Mouse (Mus musculus): ENCODE measurements around the gene Tgif1. TPM values are rescaled to one million over a fixed set of nuclear protein-coding genes. Genes with fewer than 3 reads are reported as not detected.

The Tgif1 gene
- total and polyA plus RNA-seq, 2 experiments from 2014 or later, result 7.8 to 9.0 TPM

GRCm38 (mm10) chr17:70797773-70798045 is 55.6 kb downstream of the Tgif1 start:
- WGBS, result 80% methylated on average over 1 of the region's 1 CpGs
- DNase-seq (ENCODE audit: low spot score) (no peak), ATAC-seq (ENCODE audit: insufficient read depth, low read depth) (no peak)
- Histone ChIP-seq H3K9ac (replicated peaks; ENCODE audit: low read depth, low read length) (no peak overlapping the region), H3K4me3 (ENCODE audit: low read depth, low read length) (no peak overlapping the region), H3K27me3 (ENCODE audit: control insufficient read depth, insufficient read depth, low read length) (no peaks in the 10 kb centered on the region), H3K4me1 (ENCODE audit: control insufficient read depth, insufficient read depth) (no peaks in the 10 kb centered on the region), H3K36me3 (replicated peaks; ENCODE audit: control insufficient read depth, insufficient read depth, low read length) (no peaks in the 10 kb centered on the region), H3K4me2 (ENCODE audit: low read depth, low read length) (no peak overlapping the region), H3K9me3 (replicated peaks; ENCODE audit: control insufficient read depth, low read length) (no peaks in the 10 kb centered on the region), H3K27ac (ENCODE audit: low read depth) (no peak overlapping the region)
- TF ChIP-seq CTCF (IDR thresholded peaks at IDR 0.05; ENCODE audit: low read depth) (no peak), EP300 (IDR thresholded peaks at IDR 0.05; ENCODE audit: low read depth) (no peak)

DNA sequence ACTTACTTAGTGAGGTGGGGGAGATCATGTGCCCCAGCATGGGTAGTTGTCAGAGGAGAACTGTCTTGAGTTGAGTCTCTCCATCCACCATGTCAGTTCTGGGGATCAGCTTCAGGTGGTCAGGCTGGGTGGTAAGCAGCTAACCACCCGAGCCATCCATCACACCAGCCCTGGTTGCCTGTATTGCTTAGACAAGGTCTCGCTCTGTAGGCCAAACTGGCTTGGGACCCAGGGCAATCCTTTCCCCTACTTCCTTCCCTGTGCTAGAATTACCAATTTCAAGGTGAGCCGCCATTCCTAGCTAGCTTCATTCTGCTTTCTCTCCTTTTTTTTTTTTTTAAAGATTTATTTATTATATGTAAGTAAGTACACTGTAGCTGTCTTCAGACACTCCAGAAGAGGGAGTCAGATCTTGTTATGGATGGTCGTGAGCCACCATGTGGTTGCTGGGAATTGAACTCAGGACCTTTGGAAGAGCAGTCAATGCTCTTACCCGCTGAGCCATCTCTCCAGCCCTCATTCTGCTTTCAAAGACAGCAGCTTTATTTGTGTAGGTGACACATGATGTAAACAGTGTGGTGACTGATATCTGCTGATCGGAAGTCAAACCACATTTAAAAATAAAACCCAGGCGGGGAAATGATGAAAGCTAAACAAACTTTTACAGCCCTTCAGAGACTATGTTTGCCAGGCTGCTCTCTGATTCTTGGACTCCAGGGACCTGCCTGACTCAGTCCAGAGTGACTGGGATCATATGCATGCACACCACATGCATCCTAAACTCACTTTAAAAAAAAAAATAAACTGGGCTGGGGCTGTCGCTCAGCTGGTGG is 56.2 kb downstream of the Tgif1 start:
- Histone ChIP-seq H3K9me3 (replicated peaks; ENCODE audit: control insufficient read depth, low read length) (no peaks in the 10 kb centered on the region), H3K4me3 (ENCODE audit: low read depth, low read length) (no peak overlapping the region), H3K4me2 (ENCODE audit: low read depth, low read length) (no peak overlapping the region), H3K4me1 (ENCODE audit: control insufficient read depth, insufficient read depth) (no peaks in the 10 kb centered on the region), H3K27ac (ENCODE audit: low read depth) (no peak overlapping the region), H3K27me3 (ENCODE audit: control insufficient read depth, insufficient read depth, low read length) (no peaks in the 10 kb centered on the region), H3K36me3 (replicated peaks; ENCODE audit: control insufficient read depth, insufficient read depth, low read length) (no peaks in the 10 kb centered on the region), H3K9ac (replicated peaks; ENCODE audit: low read depth, low read length) (no peak overlapping the region)
- 69% methylated on average over 8 of the region's 8 CpGs for WGBS
- TF ChIP-seq CTCF (IDR thresholded peaks at IDR 0.05; ENCODE audit: low read depth), result no peak
- no peak for TF ChIP-seq EP300 (IDR thresholded peaks at IDR 0.05; ENCODE audit: low read depth)
- DNase-seq (ENCODE audit: low spot score), result no peak
- no peak for ATAC-seq (ENCODE audit: insufficient read depth, low read depth)

- Histone ChIP-seq H3K27me3 (ENCODE audit: control insufficient read depth, insufficient read depth, low read length) (no peaks in the 10 kb centered on the region), H3K9ac (replicated peaks; ENCODE audit: low read depth, low read length) (no peak overlapping the region), H3K4me3 (ENCODE audit: low read depth, low read length) (no peak overlapping the region), H3K36me3 (replicated peaks; ENCODE audit: control insufficient read depth, insufficient read depth, low read length) (no peaks in the 10 kb centered on the region), H3K9me3 (replicated peaks; ENCODE audit: control insufficient read depth, low read length) (no peaks in the 10 kb centered on the region), H3K4me1 (ENCODE audit: control insufficient read depth, insufficient read depth) (no peaks in the 10 kb centered on the region), H3K4me2 (ENCODE audit: low read depth, low read length) (no peak overlapping the region), H3K27ac (ENCODE audit: low read depth) (peak overlapping the region; percentile 49; the same call in 1 of the 2 replicates)
- DNase-seq (ENCODE audit: low spot score), result no peak
- no peak for ATAC-seq (ENCODE audit: insufficient read depth, low read depth)
- TF ChIP-seq CTCF (IDR thresholded peaks at IDR 0.05; ENCODE audit: low read depth), result no peak
- no peak for TF ChIP-seq EP300 (IDR thresholded peaks at IDR 0.05; ENCODE audit: low read depth)
- WGBS, result 36% methylated on average over 4 of the region's 4 CpGs
These were observed 58.1 kb downstream of the Tgif1 start for GRCm38 (mm10) chr17:70795196-70795595.

GRCm38 (mm10) chr17:70794722-70795121 is 58.6 kb downstream of the Tgif1 start:
- Histone ChIP-seq H3K4me1 (ENCODE audit: control insufficient read depth, insufficient read depth) (no peaks in the 10 kb centered on the region), H3K4me2 (ENCODE audit: low read depth, low read length) (peak overlapping the region; percentile 26), H3K27me3 (ENCODE audit: control insufficient read depth, insufficient read depth, low read length) (no peaks in the 10 kb centered on the region), H3K9me3 (replicated peaks; ENCODE audit: control insufficient read depth, low read length) (no peaks in the 10 kb centered on the region), H3K36me3 (replicated peaks; ENCODE audit: control insufficient read depth, insufficient read depth, low read length) (no peaks in the 10 kb centered on the region), H3K9ac (replicated peaks; ENCODE audit: low read depth, low read length) (no peak overlapping the region), H3K4me3 (ENCODE audit: low read depth, low read length) (no peak overlapping the region), H3K27ac (ENCODE audit: low read depth) (peak overlapping the region; percentile 49)
- TF ChIP-seq CTCF (IDR thresholded peaks at IDR 0.05; ENCODE audit: low read depth) (no peak), EP300 (IDR thresholded peaks at IDR 0.05; ENCODE audit: low read depth) (no peak)
- 24% methylated on average over 6 of the region's 6 CpGs for WGBS
- DNase-seq (ENCODE audit: low spot score) (no peak), ATAC-seq (ENCODE audit: insufficient read depth, low read depth) (no peak)

GRCm38 (mm10) chr17:70794291-70794690 is 59.1 kb downstream of the Tgif1 start:
- no peaks in the 10 kb centered on the region for H3K27me3 ChIP-seq (ENCODE audit: control insufficient read depth, insufficient read depth, low read length)
- WGBS, result 8% methylated on average over 7 of the region's 7 CpGs
- no peaks in the 10 kb centered on the region for H3K36me3 ChIP-seq (replicated peaks; ENCODE audit: control insufficient read depth, insufficient read depth, low read length)
- H3K9me3 ChIP-seq (replicated peaks; ENCODE audit: control insufficient read depth, low read length), result no peaks in the 10 kb centered on the region
- peak overlapping the region; percentile 49 for H3K27ac ChIP-seq (ENCODE audit: low read depth)
- no peaks in the 10 kb centered on the region for H3K4me1 ChIP-seq (ENCODE audit: control insufficient read depth, insufficient read depth)
- no peak overlapping the region for H3K4me3 ChIP-seq (ENCODE audit: low read depth, low read length)
- H3K9ac ChIP-seq (replicated peaks; ENCODE audit: low read depth, low read length), result no peak overlapping the region
- peak; percentile 71 for ATAC-seq (ENCODE audit: insufficient read depth, low read depth)
- H3K4me2 ChIP-seq (ENCODE audit: low read depth, low read length), result peak overlapping the region; percentile 26
- no peak for TF ChIP-seq CTCF (IDR thresholded peaks at IDR 0.05; ENCODE audit: low read depth)
- TF ChIP-seq EP300 (IDR thresholded peaks at IDR 0.05; ENCODE audit: low read depth), result no peak
- DNase-seq (ENCODE audit: low spot score), result peak; percentile 59

MicroRNAs encoded within 50 kb of the gene (microRNA counts, 519-probe panel; counts per million panel counts)
- not detected for microRNA mmu-miR-1195

Small RNA genes within 50 kb of the gene (microRNA-seq; reads per million reads assigned to microRNA genes)
- not detected for gene Mir1195

Other genes with a start within 250 kb of the Tgif1 start
- gene Myom1, start 149.1 kb upstream of the Tgif1 start, total RNA-seq (2014; rRNA removed; ENCODE audit: low replicate concordance), result 392 and 459 TPM in 2 replicates
- gene Myom1, start 149.1 kb upstream of the Tgif1 start, polyA plus RNA-seq (2015; fragmentation: Nextera tagmentation; extraction: Ambion mirVana), result 214 and 238 TPM in 2 replicates
- gene Myl12a, start 149.3 kb upstream of the Tgif1 start, total RNA-seq (2014; rRNA removed; ENCODE audit: low replicate concordance), result 429 and 487 TPM in 2 replicates
- gene Myl12a, start 149.3 kb upstream of the Tgif1 start, polyA plus RNA-seq (2015; fragmentation: Nextera tagmentation; extraction: Ambion mirVana), result 773 and 817 TPM in 2 replicates

Measured in heart, postnatal 0 days (tissue).